Mouse (Mus musculus) cerebellum, adult 18-20 months (tissue): ENCODE measurements around the gene Zfp748.

Experiments used
- DNase-seq, 2 experiments: peaks; one replicate each; pipeline ENCODE4 v3.0.0; 2021

The Zfp748 gene

GRCm38 (mm10) chr13:67553730-67554129 is at the start of gene Zfp748:
Zfp748 (minus strand) TSS chr13:67553830.
- DNase-seq = no peak

- DNase-seq = no peak
These were observed 19.1 kb upstream of the Zfp748 start for GRCm38 (mm10) chr13:67572591-67573189.

GRCm38 (mm10) chr13:67552505-67553346 is 904 bp downstream of the Zfp748 start:
- DNase-seq = peak; percentile 89 to 97

GRCm38 (mm10) chr13:67545941-67546340 is 7.7 kb downstream of the Zfp748 start:
- no peak for DNase-seq

- DNase-seq = no peak
These were observed 26.4 kb downstream of the Zfp748 start for GRCm38 (mm10) chr13:67527049-67527730.

- peak; percentile 91 to 96 for DNase-seq
These were observed 27.7 kb downstream of the Zfp748 start, which contains the start of the genes Gm26965 and Zfp87 for GRCm38 (mm10) chr13:67525753-67526410. Gm26965 (minus strand) TSS chr13:67526151. Zfp87 (minus strand) TSS chr13:67526177.

GRCm38 (mm10) chr13:67500908-67501307 is 52.7 kb downstream of the Zfp748 start:
- DNase-seq = no peak

- peak; percentile 82 to 90 for DNase-seq
These were observed 53.4 kb downstream of the Zfp748 start, which contains the start of gene Zfp58 for GRCm38 (mm10) chr13:67500084-67500719. Zfp58 (minus strand) TSS chr13:67500555.

- DNase-seq = no peak
These were observed 58.0 kb downstream of the Zfp748 start for GRCm38 (mm10) chr13:67495631-67496030.
